Mouse (Mus musculus): ENCODE measurements around the gene Dlx6.

The Dlx6 gene

DNA sequence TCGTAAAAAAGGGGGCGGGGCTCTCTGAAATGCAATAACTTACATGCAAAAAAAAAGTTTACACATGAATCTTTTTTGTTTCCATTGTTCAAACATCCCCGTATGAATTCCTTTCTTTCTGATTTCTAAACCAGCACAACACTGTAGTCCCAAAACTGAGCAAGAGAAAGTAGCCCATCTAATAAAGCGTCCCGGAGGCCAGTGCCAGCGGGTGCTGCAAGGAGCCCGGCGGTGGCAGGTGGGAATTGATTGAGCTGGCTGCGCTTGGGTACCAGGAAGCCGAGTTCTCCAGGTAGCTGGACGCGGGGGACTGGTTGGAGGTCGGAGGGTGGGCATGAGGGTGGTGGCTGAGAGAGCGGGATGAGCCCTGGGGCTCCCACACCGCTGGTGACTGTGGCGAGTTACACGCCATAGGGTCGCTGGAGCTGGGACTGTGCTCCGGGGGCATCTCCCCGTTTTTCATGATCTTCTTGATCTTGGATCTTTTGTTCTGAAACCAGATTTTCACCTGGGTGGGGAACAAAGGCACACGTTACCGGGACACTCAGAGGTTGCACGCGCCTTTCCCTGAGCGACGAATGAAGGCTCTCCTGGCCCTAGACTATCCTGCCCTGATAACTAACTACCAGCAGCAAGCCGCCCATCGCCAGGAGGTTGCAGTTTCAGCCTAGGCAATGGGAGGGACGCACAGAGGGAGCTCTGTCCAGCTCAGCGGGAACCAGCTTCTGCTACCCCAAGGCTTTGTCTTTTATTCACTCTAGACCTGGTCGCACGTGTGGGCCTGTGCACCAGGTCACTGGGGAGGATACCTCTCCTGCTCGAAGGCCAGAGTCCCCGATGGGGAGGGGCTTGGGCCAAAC, 15.1 kb downstream of the Dlx6 start:
- DNase-seq, result peak in 1 of 2 experiments; percentile 31

DNA sequence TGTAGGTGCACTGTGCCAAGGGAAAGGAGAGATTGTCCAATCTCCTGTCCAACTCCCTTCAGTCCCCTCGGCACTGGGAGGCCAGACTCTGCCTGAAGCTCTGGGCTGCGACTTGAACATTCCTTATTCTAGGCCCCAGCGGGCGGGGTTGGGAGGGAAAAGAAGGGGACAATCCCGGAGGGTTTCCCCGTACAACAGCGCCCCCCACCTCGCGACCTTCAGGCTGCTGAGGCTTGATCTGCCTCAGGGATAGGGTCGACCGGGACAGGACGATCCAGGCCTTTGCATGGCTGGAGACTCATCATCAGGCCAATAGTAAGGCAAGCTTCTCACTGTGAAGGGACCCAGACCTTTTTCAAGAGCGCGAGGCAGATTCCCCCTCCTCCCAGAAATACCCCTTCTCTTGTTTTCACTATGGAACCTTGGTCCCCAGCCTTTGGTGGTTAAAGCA, 15.7 kb downstream of the Dlx6 start:
- DNase-seq, result peak in 1 of 2 experiments; percentile 43

DNA sequence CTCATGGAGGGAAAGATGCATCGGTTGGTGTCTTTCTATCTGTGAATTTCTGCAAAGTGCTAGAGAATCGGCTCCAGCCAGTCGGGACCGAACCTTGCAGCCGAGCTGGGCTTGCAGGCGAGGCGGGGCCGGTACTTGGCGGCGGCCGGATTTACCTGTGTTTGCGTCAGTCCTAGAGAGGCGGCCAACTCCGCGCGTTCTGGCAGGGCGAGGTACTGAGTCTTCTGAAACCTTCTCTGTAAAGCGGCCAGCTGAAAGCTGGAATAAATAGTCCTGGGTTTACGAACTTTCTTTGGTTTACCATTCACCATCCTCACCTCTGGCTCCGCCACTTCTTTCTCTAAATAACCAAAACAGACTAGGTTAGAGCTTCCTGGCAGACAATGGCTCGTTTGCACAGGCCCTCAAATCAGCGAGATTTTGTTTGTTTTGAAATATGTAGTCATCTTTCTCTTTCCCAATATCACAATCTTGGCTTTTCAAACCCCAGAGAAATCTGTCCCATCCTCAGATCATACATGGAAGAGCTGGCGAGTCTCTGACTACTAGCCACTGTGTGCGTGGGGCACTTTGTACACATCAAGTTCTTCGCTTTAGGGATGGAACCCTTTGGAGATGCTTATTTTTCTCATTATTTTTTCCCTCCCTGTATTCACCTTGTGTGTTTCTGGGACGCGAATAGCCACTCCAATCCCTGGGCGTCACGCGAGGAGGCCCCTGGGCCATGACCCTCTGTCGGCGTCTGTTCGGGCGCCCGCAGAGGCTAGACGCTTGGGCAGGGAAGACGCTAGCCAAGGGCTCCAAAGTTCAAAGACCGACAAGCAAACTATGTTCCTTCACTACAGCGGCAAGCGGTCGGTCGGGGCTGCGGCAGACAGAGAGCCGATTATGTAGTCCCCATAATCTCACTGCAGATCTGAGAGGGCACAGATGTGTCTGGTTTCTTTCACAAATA, 16.5 kb downstream of the Dlx6 start:
- peak in 1 of 2 experiments; percentile 47 for DNase-seq

DNA sequence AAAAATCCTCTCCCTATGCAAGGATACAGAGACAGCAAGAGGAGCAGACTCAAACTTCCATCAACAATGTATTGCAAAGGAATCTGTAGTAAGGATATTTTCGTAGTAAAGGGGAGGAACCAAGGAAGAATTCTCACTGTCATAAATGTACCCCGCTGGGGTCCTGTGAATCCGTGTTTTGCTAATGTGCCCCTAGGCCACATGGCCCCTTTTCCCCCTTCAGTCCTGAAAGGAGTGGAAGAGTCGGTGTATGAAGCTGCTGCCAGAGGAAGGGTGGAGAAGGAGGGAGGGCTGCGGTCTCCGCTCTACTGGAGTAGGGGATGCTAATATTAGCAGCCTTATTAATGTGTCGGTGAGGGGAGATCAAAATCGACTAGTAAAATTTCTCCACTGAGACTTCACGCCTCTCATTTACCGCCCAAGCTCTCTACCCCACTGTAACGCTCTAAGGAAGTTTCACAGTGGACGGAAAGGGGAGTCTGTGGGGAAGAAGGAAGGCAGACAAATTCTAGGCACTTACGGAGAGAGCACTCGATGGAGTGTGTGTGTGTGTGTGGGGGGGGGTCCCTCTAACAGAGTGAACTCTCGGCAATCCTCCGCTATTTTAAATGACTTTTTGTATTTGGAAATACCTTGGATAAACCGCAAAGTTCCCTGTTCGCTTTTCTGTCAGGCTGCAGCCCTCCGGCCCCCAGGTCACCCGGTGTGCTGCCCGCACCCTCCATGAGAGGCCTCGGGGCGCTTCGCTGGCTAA, 17.4 kb downstream of the Dlx6 start:
- peak in 1 of 2 experiments; percentile 24 for DNase-seq

DNA sequence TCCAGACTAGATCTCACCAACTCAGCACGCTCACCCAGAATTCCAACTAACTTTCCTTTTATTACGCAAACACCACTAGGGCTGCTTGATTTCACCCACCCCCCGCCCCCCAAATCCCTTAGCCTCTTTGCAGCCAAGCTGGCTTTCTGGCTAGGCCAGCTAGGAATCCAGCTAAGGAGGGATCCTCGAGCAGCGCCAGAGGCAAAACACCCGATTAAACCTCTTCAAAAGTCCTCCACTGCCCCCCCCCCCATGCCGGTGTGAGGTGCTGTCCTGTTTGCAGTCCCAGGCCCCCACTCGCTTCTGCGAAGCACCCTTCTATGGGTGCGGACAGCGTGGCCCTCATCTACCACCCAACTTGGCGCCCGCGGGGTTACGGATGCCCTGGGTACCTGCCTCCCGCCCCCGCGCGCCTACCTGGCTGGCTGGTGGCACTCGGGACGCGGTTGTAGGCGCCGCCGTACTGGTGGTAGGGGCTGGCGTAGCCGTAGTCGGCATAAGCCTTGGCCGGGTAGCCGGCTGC, 18.0 kb downstream of the Dlx6 start:
- no peak for DNase-seq

DNA sequence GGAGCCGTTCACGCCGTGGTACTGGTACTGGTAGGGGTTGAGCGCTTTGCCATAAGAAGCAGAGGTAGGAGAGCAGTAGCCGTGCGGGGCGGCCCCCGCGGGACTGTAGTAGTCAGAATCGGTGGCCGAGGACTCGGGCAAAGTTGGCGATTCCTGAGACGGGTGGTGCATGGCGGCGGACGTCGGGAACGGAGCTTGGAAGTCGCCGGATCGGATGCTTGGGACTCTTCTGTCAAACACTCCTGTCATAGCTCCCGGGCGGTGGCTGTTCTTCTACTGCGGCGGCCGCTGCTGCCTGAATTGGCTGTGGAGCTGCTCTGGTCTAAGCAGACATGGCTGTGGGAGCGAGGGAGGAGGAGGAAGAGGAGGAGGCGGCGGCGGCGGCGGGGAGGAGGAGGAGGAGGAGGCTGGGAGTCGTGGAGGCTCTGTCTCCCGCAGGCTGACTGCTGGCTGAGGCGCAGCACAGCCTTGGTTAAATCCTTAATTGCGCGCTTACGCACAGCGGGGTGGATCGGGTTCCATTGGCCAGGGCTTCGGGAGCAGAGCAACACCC, 18.6 kb downstream of the Dlx6 start, which contains the start of gene Dlx5:
TSS of gene Dlx5 (minus strand) at position 448 of the 553 bp plus-strand sequence.
- peak; percentile 54 to 55 for DNase-seq

DNA sequence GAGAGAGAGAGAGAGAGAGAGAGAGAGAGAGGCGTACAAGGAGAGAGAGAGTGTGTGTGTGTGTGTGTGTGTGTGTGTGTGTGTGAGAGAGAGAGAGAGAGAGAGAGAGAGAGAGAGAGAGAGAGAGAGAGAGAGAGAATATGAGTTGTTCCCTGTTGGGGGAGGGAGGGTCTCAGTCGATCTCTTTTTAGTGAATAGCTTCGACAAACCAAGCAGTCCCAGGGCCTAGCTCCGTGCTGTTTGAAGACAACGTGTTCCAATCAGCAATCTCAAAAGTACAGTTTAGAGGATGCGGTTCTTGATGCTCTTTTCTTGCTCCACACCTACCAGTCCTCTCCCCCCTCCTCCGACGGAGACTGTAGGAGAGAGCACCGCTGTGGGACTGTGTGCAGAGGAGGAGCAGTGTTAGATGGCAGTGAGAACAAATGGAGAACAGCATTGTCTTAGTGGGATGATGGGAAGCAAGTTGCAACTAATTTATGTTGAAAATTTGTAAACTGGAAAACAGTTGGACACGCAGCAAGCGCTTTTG, 19.2 kb downstream of the Dlx6 start:
- DNase-seq, result peak in 1 of 2 experiments; percentile 5

DNA sequence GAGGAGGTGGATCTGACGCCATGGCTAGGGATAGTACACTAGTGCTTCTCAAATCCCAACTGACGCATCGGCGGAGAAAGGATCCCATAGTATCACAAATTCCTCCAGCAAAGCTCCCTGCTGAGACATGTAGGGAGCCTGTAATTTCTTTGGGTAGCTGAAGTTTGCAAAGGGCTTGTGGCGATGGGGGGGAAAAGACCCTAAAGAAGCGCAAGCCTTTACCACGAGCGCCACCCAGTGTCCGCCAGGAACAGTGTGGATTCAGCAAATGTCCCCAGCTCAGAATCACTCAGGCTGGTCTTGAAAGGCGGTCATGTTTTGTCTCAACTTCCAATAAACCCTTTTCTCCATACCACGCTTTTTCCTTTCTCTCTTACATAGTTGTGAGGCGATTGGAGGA, 21.8 kb downstream of the Dlx6 start:
- DNase-seq, result peak; percentile 85 to 86

DNA sequence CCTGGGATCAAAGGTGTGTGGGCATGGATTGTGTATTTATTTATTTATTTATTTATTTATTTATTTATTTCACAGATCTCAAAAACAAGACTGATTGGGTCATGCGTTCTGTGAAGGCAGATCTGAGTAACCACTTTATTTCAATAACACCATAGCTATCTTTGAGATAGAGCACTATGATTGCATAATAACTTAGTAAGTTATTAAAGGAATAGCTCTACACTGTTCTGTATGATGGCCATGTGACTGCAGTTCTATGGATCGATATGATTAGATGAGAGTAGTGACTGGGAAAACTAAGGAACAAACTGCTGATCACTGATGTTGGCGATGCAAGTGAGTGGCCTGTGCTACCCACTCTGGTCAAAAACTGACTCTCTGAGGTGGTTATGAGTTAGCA, 23.1 kb downstream of the Dlx6 start:
- no peak for DNase-seq

DNA sequence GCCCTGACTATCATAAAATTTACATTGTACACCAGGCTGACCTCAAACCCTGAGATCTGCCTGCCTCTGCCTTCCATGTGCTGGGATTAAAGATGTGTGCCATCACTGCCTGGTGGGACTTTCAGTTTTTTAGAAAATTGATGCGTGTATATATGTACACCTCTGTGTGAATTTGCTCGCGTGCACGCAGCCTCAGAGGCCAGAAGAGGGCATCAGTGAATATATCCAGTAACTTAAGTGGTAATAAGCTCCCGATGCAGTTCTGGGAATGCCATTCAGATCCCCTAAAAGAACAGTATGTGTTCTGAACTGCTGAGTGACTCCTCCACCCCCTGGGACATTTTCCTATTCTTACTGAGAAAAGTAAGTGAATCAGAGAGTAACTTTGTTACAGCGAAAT, 26.9 kb downstream of the Dlx6 start:
- peak; percentile 19 to 20 for DNase-seq

DNA sequence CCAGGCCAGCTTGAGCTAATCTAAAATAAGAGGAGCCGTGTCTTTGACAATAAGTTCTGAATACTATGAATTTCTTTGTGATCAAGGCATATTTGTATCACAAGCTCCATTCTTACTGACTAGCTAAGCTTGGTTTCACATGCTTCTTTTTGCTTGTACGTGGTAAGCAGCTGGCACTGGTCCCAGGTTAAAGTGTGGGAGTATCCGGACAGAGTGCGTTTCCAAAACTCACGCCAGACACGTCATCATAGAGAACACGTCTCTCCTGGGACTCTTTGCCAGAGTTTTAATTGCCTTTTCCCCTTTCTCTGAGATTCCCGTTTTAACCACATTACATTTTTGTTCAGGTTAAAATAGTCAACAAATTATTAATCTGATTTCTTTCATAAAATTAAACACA, 46.5 kb downstream of the Dlx6 start:
- DNase-seq, result peak; percentile 6 to 12

DNA sequence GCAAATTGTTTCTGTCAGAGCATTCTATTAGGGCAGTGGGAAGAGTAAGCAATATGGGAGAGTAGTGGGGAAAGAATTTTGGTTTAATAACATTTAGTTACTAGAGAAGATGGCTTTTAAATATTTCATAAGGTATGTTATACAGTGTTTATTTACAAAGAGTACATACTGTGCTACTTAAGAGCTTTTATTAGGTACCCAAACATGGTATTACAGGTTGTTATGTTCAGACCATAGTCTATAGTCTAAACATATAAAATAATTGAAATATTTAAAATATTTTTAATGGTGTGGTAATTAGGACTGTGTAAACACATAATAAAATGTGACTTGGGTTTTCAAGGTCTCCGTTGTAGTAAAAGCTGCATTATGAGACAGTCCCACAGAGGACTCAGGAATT, 51.2 kb downstream of the Dlx6 start:
- no peak for DNase-seq

DNA sequence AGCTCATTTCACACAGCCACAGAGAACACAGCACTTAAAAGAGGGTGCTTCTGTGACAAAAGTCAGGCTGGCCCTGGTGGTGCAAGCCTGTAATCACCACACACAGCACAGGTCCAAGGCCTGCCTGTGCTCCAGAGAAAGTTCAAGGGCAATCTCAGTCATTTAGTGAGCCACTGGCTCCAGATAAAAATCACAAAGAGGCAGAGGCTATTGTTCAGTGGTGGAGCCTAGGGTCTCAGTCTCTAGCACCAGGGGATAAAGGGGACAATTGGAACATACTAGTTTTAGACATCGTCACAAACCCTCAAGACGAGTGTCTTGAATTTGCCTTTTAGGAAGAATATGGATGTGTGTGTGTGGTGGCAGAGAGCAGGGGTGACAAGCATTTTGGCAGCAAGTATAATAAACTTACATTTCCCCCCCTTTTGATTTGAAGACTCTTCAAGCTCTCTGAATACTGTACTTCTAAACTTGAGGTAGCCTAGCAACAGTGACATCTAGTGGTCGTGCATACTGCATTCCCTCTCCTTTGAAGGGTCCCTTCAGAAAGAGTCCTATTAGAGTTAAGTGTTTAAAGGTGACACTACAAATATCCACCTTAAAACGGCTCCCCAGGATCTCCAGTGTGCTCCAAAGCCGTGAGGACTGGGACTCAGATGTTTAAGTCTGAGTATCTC, 51.9 kb downstream of the Dlx6 start:
- DNase-seq, result peak; percentile 67 to 71

DNA sequence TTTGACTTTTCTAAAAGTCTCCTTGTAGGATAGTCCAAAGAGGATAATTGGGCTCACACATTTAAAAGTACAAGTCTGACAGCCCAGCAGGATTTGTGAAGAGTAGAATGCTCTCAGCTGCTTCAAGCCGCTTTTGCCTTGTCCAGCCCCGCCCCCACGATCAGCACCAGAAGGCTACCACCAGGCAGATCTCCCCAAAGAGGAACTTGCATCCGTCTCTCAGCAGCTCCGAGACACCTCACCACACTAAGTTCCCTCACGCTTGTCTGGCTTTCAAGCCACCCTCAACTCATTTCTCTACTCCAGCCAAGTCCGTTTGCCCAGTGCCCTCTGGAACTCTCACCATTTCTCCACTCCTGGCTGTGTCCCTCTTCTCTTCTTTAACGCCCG, 52.4 kb downstream of the Dlx6 start:
- peak in 1 of 2 experiments; percentile 2 for DNase-seq

DNA sequence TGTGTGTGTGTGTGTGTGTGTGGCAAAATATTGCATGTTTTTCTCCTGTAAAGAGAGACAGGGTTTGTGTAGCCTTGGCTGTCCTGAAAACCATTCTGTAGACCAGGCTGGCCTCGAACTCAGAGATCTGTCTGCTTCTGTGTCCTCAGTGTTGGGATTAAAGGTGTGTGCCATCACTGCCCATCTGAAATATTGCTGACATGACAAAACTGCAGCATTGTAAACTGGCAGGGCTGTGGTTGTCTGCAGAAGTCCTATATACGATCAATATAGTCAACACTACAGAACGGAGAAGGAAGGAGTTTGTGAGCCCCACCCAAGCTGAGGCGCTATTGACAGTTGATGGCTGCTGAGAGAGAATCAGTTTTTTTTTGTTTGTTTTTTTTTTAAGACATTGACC, 54.2 kb downstream of the Dlx6 start:
- DNase-seq, result no peak
